ENCODE assay signal across 19 mouse cellular contexts in the genomic region with DNA sequence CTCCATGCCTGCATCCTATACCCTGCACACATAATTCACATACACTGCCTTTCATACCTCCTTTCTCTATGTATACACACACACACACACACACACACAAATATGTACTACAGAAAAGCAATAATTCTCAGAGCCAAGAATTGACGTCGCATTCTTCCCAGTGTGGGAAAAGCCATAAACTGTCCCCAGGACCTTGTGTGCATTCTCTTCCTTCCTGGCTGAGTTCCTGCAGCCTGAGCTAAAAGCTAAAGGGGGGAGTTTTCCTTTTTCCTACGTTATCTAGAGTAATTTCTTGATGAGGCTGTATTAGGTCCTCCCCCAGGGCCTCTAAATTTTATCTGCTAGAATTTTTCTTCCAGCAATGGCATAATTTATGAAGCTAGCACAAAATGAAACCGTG.
DNase-seq lines count a peak whose midpoint lies in the region; ATAC-seq lines count a peak whose summit lies in the region.
"Had no signal": no experiment of that assay in that cellular context is flagged by ENCODE, and none has a peak within 500 bp of the region (broad histone marks: within the 10 kb centered on the region; RNA-seq: fewer than 3 reads in every experiment).

No protein-coding gene starts in this region.

- no peak overlapping the region for H3K4me2 ChIP-seq in kidney, embryonic 14.5 days (replicated peaks; ENCODE audit: low read depth, low read length)
- no peak overlapping the region for H3K4me2 ChIP-seq in kidney, embryonic 16.5 days (replicated peaks; ENCODE audit: low read depth, low read length)
- H3K4me2 ChIP-seq in forebrain, embryonic 13.5 days: no peak overlapping the region
- H3K4me2 ChIP-seq: heart, embryonic 15.5 days; limb, embryonic 15.5 days; midbrain, embryonic 13.5 days; stomach, embryonic 15.5 days had no signal

- no peak overlapping the region for H3K4me3 ChIP-seq in kidney, embryonic 14.5 days (ENCODE audit: low read length)
- H3K4me3 ChIP-seq in kidney, embryonic 16.5 days (ENCODE audit: low read length): no peak overlapping the region
- H3K4me3 ChIP-seq in forebrain, embryonic 13.5 days: no peak overlapping the region
- H3K4me3 ChIP-seq: gastrocnemius, adult 2 months; heart, embryonic 15.5 days; limb, embryonic 15.5 days; midbrain, embryonic 13.5 days; stomach, embryonic 15.5 days had no signal

- no peaks in the 10 kb centered on the region for H3K27me3 ChIP-seq in kidney, embryonic 14.5 days (ENCODE audit: control insufficient read depth, insufficient read depth, low read length)
- H3K27me3 ChIP-seq in kidney, embryonic 16.5 days (ENCODE audit: insufficient read depth, low read length): no peaks in the 10 kb centered on the region
- H3K27me3 ChIP-seq in forebrain, embryonic 13.5 days: no peaks in the 10 kb centered on the region
- H3K27me3 ChIP-seq: heart, embryonic 15.5 days; limb, embryonic 15.5 days; midbrain, embryonic 13.5 days; stomach, embryonic 15.5 days had no signal

- H3K4me1 ChIP-seq in kidney, embryonic 14.5 days (ENCODE audit: control insufficient read depth, insufficient read depth, low read length): no peaks in the 10 kb centered on the region
- H3K4me1 ChIP-seq in kidney, embryonic 16.5 days (ENCODE audit: insufficient read depth, low read length): peaks cover 19% of the 10 kb centered on the region
- H3K4me1 ChIP-seq in forebrain, embryonic 13.5 days: peaks cover 11% of the 10 kb centered on the region

- intact Hi-C loops in heart, postnatal 14 days (cut with DNase I): no loop called here

- 0 out of 2 replicates have a peak, but pooled peaks have one; percentile 28 for ATAC-seq in kidney, embryonic 14.5 days (ENCODE audit: low FRiP score, low TSS enrichment)
- ATAC-seq in kidney, embryonic 16.5 days (ENCODE audit: low FRiP score, low TSS enrichment): peak; percentile 69
- ATAC-seq in forebrain, embryonic 13.5 days: no peak
- ATAC-seq: forebrain, embryonic 14.5 days; inflammation-experienced regulatory T-cells, adult 6 months; midbrain, embryonic 13.5 days had no signal

- WGBS in kidney, embryonic 14.5 days: 25% methylated on average over 4 of the region's 4 CpGs
- 32% methylated on average over 4 of the region's 4 CpGs for WGBS in kidney, embryonic 16.5 days
- 82% methylated on average over 4 of the region's 4 CpGs for WGBS in forebrain, embryonic 13.5 days

- H3K9me3 ChIP-seq in kidney, embryonic 14.5 days (ENCODE audit: control insufficient read depth, low read length): no peaks in the 10 kb centered on the region
- no peaks in the 10 kb centered on the region for H3K9me3 ChIP-seq in kidney, embryonic 16.5 days (ENCODE audit: low read length)
- H3K9me3 ChIP-seq in forebrain, embryonic 13.5 days (replicated peaks): no peaks in the 10 kb centered on the region
- H3K9me3 ChIP-seq: heart, embryonic 15.5 days; limb, embryonic 15.5 days; midbrain, embryonic 13.5 days; stomach, embryonic 15.5 days had no signal

- H3K36me3 ChIP-seq in kidney, embryonic 14.5 days (ENCODE audit: control insufficient read depth, insufficient read depth, low read length): no peaks in the 10 kb centered on the region
- H3K36me3 ChIP-seq in kidney, embryonic 16.5 days (ENCODE audit: insufficient read depth, low read length): no peaks in the 10 kb centered on the region
- H3K36me3 ChIP-seq in forebrain, embryonic 13.5 days (ENCODE audit: poor library complexity, severe bottlenecking): no peaks in the 10 kb centered on the region
- H3K36me3 ChIP-seq: heart, embryonic 15.5 days; limb, embryonic 15.5 days; midbrain, embryonic 13.5 days; stomach, embryonic 15.5 days had no signal

- 0 out of 2 replicates have a peak overlapping the region, but pooled peaks have one; percentile 30 for H3K27ac ChIP-seq in kidney, embryonic 14.5 days (ENCODE audit: low read depth, low read length)
- peak overlapping the region; percentile 41; the same call in 1 of the 2 replicates for H3K27ac ChIP-seq in kidney, embryonic 16.5 days (ENCODE audit: low read length)
- H3K27ac ChIP-seq in forebrain, embryonic 13.5 days: no peak overlapping the region
- H3K27ac ChIP-seq: gastrocnemius, adult 2 months; heart, embryonic 15.5 days; limb, embryonic 15.5 days; macrophage; midbrain, embryonic 13.5 days; stomach, embryonic 15.5 days had no signal

- DNase-seq in heart, adult 18-20 months: peak; percentile 7 to 32
- no peak for DNase-seq in heart, postnatal 14 days
- DNase-seq in kidney, adult 11 months: no peak
- peak; percentile 25 for DNase-seq in lung, postnatal 10 days
- DNase-seq in urinary bladder, postnatal 10 days (ENCODE audit: low spot score): no peak
- DNase-seq: cerebellum, adult 2 months; gastrocnemius, adult 2 months; retina, postnatal 1 day; thymus, postnatal 36 days had no signal

- no peak overlapping the region for H3K9ac ChIP-seq in kidney, embryonic 14.5 days (ENCODE audit: low read depth, low read length)
- no peak overlapping the region for H3K9ac ChIP-seq in kidney, embryonic 16.5 days (replicated peaks; ENCODE audit: low read length)
- no peak overlapping the region for H3K9ac ChIP-seq in forebrain, embryonic 13.5 days
- H3K9ac ChIP-seq: heart, embryonic 15.5 days; limb, embryonic 15.5 days; midbrain, embryonic 13.5 days; stomach, embryonic 15.5 days had no signal

Comparison
In these comparisons a context has a peak if more than half of its experiments do, and no peak if none do; other contexts are left out.
1. DNase-seq: peak in heart, adult 18-20 months (2 of 2) and lung, postnatal 10 days (single experiment); none in heart, postnatal 14 days (0 of 2), kidney, adult 11 months (single experiment) and urinary bladder, postnatal 10 days (single experiment).